Mouse (Mus musculus) common myeloid progenitor, adult 5-6 weeks (primary cell): ENCODE results near the gene Olig3. TPM values are rescaled to one million over a fixed set of nuclear protein-coding genes. Genes with fewer than 3 reads are reported as not detected.
A peak's percentile ranks its signal among the peaks of the same experiment; 100 is the strongest.
"Not testable (repeated sequence)": the region's sequence is repeated elsewhere in the genome, so short reads cannot be mapped to it uniquely, and the experiment has no call there.

Experiments
- ATAC-seq: replicated peaks from 2 replicates; pipeline ENCODE4 v1.8.0; 2016; ENCODE audit warnings: low read depth, mild to moderate bottlenecking, moderate TSS enrichment, inconsistent platforms; ENCODE audit not compliant: poor library complexity, severe bottlenecking
- total RNA-seq: library from RNA; stranded (forward); fragments of 200-1000, 187-1606 nt; gene quantifications from 2 replicates; pipeline ENCODE4 v1.2.3, GENCODE M21; 2017

Gene Olig3
- total RNA-seq, 1 experiment from 2014 or later: not detected

DNA sequence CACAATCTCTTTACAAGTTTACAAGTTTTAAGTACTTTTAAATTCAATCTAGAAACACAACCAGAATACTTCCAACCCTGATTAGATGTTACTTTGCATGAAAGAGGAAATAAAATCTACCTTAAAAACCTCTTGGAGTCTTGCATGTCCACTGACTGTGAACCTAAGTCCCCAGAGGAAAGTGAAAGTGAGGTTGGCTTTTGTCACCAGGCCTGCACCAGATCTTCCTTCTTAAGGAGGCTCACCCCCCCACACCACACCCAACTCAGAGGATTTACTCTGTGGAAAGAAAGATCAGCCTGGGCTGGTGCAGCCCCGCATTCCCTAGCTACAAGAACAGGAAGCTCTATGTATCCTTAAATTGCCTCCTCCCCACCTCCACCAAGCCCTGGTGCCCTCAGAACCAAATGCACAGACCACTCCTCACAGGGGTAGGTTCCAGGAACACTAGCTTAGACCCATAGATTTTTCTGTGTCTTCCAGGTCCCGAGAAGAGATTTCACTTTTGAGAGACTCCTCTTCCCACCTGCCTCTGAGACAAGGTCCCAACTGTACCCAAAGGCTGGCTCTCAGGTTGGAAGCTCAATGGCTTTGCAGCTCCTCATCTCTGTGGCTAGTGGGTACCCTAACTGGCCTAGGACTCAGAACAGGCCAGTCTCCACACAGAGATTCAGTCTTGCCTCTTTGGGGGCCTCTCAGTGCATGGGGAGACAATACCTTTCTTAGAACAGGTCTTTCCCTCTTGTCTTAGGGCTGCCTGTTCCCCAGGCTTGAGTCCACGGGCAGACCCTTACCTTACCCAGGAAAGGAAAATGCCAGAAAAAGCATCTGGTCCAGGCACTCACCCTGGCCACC, 4.3 kb downstream of the Olig3 start:
- no peak; the same call in 1 of the 2 replicates for ATAC-seq

DNA sequence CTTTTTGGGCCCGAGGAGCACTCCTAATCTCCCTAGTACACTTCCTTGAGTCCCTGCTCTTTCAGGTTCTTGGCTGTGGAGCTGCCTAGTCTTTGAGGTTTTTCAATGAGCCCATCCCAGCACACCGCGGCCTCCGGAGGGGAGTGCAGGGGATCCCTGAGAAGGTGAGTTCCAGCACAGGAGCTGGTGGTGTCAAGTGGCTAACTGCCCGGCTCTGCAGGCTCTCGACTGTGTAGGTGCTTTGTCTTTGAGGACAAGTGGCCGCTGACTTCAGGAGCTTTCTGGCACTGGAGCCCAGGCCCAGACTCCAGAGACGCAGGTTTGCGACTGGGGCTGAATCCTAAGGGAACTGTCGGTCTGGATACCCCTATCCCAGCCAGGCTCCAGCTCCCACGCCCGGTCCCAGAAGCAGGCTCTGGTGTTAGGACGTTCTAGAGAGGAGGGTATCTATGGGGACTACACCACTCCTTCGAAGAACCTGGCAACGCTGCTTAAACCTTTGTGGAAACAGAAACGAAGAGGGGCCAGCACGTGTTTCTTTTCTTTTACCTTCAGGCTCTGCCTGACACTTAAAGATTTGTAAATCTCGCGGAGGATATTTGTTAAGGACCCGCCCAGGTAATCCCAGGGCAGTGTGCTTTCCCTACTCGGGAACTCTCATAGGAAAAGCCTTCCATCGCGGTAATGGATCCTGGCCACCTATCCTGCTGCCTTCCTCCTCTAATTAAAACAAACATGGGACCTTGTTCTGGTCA, 5.4 kb downstream of the Olig3 start:
- no peak for ATAC-seq

DNA sequence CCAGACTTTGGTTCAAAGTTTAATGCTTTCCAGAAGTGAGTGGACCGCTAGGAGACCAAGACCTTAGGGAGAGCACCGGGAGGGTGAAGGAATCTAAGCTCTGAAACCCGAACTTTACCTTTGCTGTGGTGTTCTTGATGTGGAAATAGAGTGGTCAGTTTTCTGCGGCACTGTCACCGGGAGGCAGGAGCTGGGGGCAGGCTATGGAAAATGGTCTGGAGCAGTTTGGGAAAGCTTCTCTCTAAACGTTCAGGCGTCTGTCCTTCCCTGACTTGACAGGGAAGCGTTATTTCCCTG, 5.9 kb downstream of the Olig3 start:
- no peak for ATAC-seq

DNA sequence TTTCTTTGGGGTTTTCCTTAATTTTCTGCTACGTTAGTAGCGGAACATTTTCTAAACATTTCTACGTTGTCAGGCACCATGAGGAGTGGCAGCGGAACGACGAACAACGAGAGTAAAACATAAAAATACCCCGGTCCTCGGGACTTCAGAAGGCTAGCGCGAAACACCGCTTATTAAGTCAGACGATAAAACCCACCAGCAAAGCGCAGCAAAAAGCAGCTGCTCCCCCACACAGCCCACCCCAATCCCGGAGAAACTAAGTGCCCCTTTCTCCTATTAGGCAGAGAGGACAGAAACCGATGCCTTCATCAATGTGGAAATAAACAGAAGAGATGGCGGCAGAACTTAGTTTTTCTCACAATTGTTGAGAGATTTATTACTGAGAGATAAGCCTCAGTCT, 6.5 kb downstream of the Olig3 start:
- ATAC-seq: no peak

DNA sequence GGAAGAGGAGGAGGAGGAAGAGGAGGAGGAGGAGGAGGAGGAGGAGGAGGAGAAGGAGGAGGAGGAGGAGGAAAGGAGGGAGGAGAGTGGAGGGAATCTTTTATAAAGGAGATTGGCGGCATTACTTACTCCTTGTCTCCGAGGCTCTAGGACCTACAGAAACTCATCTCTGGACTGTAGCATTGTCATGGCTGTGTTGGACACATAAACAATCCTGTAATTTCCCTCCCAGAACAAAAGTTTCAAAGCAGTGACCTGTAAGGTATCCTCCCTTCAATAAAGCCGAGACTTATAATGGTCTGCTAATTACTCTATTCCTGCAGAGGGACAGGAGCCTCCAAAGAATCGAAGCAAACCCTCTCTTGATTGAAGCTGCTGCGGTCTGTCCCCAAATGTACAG, 7.0 kb downstream of the Olig3 start:
- no peak for ATAC-seq

DNA sequence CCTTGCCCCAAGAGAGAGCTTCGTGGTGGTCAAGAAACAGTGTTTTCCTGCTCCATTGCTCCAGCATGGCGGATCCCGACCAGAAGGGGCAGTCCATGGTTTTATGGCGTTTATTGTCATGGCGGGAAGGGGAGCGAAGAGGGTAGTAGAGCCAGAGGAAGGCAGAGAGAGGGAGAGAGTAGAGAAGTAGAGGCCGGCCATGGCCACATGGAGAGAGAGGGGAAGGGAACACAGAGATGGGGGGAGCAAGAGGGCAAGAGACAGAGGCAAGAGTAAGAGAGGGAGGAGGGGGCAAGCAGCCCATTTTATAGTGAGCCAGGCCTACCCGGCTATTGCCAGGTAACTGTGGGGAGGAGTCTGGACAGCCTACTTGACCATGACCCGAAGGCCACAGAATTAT, 12.8 kb downstream of the Olig3 start:
- ATAC-seq: no peak

DNA sequence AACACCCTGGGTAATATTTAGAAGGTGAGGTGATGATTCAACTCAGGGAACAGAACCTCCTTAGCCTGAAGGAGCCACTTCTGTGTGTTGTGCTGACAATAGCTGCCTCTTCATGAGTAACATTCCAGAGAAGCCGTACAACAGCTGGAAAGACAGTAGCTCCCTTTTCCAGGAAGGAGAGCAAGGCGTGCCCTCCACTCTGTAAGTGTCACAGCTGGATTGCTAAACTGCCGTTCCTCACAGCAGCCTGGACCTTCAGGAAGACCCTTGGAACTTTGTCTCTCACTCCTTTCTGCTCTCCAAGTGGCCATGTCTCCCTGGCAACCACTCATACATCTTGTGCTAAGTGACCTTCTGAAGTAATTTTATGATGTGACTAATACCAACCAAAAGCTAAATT, 13.8 kb downstream of the Olig3 start:
- no peak for ATAC-seq

DNA sequence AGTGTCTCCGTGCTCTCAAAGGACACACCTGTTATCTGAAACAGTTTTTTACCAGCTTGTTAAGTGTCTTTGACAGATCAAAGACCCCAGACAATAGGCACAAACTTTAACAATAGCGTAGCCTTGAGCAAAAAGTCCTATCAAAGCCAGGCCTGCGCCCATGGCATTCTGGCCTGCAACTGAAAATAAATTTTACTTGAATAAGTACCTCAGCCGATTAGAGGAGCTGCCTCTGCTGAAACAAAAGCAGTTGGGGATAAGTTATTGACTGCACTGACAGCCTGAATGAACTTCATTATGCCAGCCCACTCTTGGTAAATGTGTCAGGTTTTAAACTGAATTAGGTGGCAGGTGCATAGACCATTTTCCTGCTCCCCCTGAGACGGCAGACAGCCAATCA, 15.9 kb downstream of the Olig3 start:
- no peak for ATAC-seq

DNA sequence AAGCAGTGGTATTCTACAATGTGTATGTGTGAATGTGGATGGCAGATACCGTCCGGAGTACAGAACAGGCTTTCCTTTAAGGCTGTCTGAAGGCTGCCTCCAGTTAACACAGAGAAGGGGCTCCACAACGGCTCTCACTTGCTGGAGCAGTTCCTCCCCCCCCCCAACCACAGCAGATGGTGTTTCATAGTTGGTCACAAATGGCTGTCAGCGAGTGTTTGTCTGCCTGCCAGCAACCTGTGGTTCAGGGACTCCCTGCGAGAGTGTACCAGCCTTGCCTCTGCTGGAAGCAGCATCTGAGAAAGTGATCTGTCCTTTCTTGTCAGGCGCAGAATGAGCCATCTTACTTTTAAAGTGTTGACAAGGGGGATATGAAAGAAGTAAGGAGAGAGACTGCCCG, 17.5 kb downstream of the Olig3 start:
- peak; percentile 73 for ATAC-seq

DNA sequence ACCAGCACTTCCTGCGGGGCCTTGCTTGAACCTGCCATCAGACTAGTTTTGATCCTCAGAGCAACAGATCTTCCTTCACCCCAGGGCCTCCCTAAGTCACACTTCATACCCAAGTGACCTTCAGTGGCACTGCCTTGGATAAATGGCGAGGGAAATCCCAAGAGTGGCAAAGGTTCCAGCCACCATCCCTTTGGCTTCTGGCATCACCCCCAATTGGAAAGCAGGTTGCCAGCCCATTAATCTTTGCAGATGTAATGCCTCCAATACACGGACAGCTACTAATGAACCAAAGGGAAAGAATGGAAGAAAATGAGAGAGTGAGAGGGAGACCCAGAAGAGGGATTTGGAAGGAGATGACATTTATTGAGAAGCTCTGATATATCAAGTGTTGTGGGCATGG, 18.0 kb downstream of the Olig3 start:
- ATAC-seq: no peak

DNA sequence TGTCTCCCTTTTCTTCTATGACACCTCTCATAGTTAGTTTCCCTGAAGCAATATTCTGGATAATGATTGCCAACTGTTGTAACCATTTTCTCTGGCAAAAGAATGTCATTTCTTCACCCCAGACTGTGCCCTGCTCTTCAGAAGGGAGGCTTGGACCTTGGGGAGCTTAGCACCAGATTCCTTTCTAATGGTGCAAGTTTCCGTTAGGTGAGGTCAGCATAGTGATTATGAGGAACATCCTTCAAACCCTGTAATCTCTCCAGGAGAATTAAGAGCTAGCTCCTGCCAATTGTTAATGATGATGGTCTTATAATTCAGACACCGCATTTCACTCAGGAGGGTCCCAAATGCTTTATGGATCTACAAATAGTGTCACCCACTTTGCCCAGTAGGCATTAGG, 19.5 kb downstream of the Olig3 start:
- ATAC-seq: no peak

DNA sequence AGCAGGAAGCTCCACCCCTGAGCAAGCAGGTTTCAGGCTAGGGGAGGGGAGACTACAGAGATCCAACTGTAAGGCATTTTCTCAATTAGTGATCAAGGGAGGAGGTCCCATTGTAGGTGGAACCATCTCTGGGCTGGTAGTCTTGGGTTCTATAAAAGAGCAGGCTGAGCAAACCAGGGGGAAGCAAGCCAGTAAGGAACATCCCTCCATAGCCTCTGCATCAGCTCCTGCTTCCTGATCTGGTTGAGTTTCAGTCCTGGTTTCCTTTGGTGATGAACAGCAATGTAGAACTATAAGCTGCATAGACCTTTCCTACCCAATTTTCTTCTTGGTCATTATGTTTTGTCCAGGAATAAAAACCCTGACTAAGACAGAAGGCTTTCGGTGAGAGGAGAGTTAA, 24.6 kb downstream of the Olig3 start:
- ATAC-seq: not testable (repeated sequence)

DNA sequence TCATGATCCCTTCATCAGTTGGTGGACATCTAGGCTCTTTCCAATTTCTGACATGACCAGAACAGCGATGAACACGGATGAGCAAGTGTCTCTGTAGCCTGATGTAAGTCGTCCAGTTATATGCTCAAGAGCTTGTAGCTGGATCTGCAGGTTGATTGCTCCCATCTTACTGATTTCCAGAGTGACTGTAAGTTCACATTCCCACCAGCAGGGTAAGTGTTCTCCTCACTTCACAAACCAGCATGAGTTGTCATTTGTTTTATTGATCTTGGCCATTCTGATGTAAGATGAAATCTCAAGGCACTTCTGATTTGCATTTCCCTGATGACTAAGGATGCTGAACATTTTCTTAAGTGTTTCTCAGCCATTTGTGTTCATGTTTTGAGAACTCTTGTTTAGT, 27.8 kb downstream of the Olig3 start:
- no peak for ATAC-seq

DNA sequence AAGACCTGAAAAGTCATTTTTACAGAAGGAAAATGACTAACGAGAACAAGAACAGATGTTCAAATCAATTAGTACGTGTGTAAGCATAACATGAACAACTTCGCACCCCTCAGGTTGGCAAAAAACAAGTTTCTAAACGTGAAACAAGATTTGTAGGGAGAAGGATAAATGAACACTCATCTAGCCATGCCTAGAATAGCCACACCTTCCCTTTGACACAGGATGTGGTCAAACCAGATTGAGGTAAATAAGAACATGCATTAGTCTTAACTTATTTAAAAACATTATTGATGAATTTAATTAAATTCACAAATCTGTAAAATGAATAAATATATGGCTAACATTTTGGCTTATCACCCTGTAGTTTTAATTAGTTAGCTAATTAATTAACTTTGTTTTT, 35.5 kb downstream of the Olig3 start:
- ATAC-seq: no peak

DNA sequence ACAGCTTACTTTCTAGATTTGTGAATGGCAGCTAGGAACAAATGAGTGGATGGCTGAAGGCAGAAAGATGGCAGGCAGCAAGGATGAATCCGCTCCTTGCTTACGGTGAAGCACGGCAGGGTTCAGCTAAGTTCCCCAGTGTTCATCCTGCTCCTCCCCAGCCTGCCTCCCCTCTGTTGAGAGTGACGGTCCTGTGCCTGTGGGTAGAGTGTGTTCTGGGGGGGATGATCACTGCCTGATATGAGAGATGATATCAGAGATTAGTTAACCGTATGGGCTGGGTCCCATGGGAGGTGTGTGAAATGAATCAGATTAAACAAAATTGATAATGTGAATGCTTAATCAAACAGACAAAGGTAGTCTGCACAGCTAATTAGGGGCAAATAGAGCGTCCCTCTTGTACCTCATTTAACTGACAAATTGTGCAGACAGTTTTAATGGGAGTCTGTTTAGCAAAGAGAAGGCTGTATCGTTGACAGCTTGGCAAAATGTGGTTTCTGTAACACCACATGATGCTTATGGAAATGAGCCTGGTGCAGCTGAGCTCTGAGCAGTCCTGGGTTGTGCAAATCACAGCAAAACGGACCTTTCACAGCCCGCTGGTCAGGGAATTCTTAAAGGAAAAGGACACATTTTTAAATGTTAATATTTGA, 40.3 kb downstream of the Olig3 start:
- no peak for ATAC-seq

DNA sequence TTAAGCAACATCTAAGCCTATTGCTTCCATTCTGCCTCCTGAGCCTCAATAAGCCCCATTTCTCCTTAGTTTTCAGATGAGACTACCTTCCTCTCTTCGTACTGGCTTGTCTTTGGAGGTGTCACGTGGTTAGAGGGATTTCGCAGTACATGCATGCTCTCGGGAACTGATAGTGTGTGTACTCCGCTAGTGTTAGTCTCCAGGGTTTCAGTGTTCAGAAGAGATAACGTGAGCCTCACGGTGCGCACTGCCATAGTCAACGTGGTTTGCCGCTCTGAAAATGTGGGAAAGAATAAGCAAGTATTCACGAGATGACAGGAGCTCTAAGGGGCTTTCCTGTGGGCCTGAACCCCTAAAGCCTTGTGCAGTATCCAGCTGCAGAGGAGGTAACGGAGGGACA, 41.1 kb downstream of the Olig3 start:
- 0 out of 2 replicates have a peak, but pooled peaks have one; percentile 36 for ATAC-seq

DNA sequence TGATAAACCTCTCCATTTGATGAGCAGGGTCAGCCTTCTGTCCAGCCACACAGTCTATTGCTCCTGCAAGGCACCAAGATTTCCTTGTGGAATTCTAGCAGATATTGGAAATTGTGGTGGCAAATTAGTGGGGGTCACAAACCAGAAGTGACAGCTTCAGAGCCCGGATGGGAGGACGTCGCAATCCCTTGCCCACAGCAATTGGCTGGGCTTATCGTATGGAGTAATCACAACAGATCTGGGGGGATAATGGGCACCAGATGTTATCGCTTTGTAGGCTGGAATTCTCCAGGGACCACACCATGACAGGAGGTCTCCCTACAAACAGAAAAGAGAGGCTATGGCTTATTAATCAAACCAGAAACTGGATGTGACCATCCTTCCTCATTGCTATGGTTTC, 44.8 kb downstream of the Olig3 start:
- ATAC-seq: no peak

DNA sequence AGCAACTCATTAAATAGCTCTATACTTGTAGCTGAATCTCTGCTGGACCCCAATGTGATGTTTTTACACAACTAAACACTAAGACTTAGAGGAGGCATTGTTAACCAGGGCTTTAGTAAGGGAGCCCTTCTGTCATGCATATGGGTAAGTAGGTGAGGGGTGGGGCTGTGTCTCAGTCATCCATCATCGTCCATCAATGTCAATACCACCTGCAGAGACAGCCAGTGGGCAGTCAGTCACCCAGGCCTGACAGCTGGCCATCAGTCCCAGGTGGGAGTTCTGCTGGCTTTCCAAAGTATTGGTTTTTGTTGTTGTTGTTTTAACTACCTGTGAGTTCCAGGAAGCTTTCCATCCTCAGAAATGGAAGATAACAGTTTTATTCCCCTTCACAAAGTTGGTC, 48.1 kb downstream of the Olig3 start:
- ATAC-seq: no peak

DNA sequence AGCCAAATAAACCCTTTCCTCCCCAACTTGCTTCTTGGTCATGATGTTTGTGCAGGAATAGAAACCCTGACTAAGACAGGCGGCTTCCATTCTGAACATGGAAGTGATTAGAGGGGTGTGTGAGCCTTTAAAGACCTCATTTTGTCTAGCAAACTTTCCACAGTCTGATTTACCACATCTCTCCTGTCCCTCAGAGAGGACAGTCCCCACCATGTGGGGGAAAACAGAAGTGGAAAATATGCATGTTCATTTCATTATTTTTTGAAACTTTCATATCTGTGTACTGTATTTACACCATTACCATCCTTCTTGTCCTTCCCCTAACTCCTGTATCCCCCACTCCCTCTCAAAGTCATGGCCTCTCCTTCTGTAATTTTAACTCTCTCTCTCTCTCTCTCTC, 49.6 kb downstream of the Olig3 start:
- no peak for ATAC-seq

DNA sequence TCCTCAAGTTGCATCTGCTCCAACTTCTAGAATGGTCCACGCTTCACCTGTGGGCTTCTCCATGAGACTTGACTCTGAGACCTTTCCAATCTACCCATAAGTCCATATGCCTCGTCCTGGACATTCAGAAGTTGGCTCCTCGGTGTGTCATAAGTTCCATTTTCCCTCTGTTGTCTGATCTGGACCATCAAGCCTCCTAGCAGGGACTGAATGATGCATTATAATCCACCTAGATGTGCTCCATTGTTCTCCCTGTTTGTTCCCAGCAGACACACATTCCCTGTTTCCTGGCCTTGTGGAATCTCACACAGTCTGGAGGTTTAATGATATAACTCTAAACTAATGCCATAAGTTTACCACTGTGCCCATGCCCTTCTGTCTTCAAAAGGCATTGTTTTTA, 50.8 kb downstream of the Olig3 start:
- ATAC-seq: no peak
